Mouse (Mus musculus) heart, embryonic 15.5 days (tissue): ENCODE results near the gene Gm20479. TPM values are rescaled to one million over a fixed set of nuclear protein-coding genes. Genes with fewer than 3 reads are reported as not detected.

Experiments
- ATAC-seq: fragments of 200-750 bp; cut with Nextera tagmentation; replicated peaks from 2 replicates; pipeline ENCODE4 v1.8.0; 2017; ENCODE audit warnings: low read depth, moderate TSS enrichment; ENCODE audit not compliant: insufficient number of reproducible peaks, insufficient read depth, low FRiP score
- H3K27ac ChIP-seq: fragments of 300-500 bp; sonication (generic); 2 replicates; pipeline ENCODE4 v1.5.1; 2015; ENCODE audit warnings: mild to moderate bottlenecking, inconsistent platforms
- H3K27me3 ChIP-seq: fragments of 300-500 bp; sonication (generic); 2 replicates; pipeline ENCODE4 v1.6.1; 2015; ENCODE audit warnings: inconsistent platforms
- H3K36me3 ChIP-seq: fragments of 300-500 bp; sonication (generic); 2 replicates; pipeline ENCODE4 v1.6.1; 2015; ENCODE audit warnings: mild to moderate bottlenecking, inconsistent platforms
- H3K4me1 ChIP-seq: fragments of 300-500 bp; sonication (generic); replicated peaks from 2 replicates; pipeline ENCODE4 v1.6.1; 2015; ENCODE audit warnings: inconsistent platforms
- H3K4me2 ChIP-seq: fragments of 300-500 bp; sonication (generic); 2 replicates; pipeline ENCODE4 v1.6.1; 2015; ENCODE audit warnings: inconsistent platforms, mild to moderate bottlenecking, moderate library complexity
- H3K4me3 ChIP-seq: fragments of 300-500 bp; sonication (generic); 2 replicates; pipeline ENCODE4 v1.5.1; 2015; ENCODE audit warnings: mild to moderate bottlenecking, inconsistent platforms
- H3K9ac ChIP-seq: fragments of 300-500 bp; sonication (generic); 2 replicates; pipeline ENCODE4 v1.6.1; 2015; ENCODE audit warnings: mild to moderate bottlenecking, inconsistent platforms
- H3K9me3 ChIP-seq: fragments of 300-500 bp; sonication (generic); replicated peaks from 2 replicates; pipeline ENCODE4 v1.6.1; 2016; ENCODE audit warnings: inconsistent platforms
- WGBS: fragments of 180-500 bp; shearing (Covaris S2); methylation state at CpG from one replicate; pipeline ENCODE4 v1.1.7; 2015; ENCODE audit warnings: mixed read lengths; 5-methylcytosine and 5-hydroxymethylcytosine counted together
- polyA plus RNA-seq: library from polyadenylated mRNA; unstranded; fragments of >200 nt; fragmentation: Nextera tagmentation; extraction: Ambion mirVana; gene quantifications from 2 replicates; pipeline ENCODE4 v1.2.1, GENCODE M21; 2015

Gene Gm20479
- polyA plus RNA-seq, 1 experiment from 2014 or later: not detected

GRCm38 (mm10) chr7:27389213-27389612 lies 32.0 kb upstream of the Gm20479 start:
- no peak overlapping the region for H3K4me3 ChIP-seq
- peaks cover 48% of the 10 kb centered on the region for H3K27me3 ChIP-seq
- H3K9me3 ChIP-seq: no peaks in the 10 kb centered on the region
- ATAC-seq: no peak
- H3K4me2 ChIP-seq: no peak overlapping the region
- no peaks in the 10 kb centered on the region for H3K4me1 ChIP-seq
- no peak overlapping the region for H3K9ac ChIP-seq
- H3K36me3 ChIP-seq: no peaks in the 10 kb centered on the region
- 63% methylated on average over 6 of the region's 6 CpGs for WGBS
- no peak overlapping the region for H3K27ac ChIP-seq

- H3K4me2 ChIP-seq: no peak overlapping the region
- H3K27ac ChIP-seq: no peak overlapping the region
- ATAC-seq: no peak
- H3K36me3 ChIP-seq: no peaks in the 10 kb centered on the region
- H3K9ac ChIP-seq: no peak overlapping the region
- H3K4me3 ChIP-seq: no peak overlapping the region
- WGBS: 36% methylated on average over 4 of the region's 4 CpGs
- H3K4me1 ChIP-seq: no peaks in the 10 kb centered on the region
- peaks cover 24% of the 10 kb centered on the region for H3K27me3 ChIP-seq
- no peaks in the 10 kb centered on the region for H3K9me3 ChIP-seq
Measured at GRCm38 (mm10) chr7:27384731-27385130, 27.5 kb upstream of the Gm20479 start.

- H3K9me3 ChIP-seq: no peaks in the 10 kb centered on the region
- no peak overlapping the region for H3K9ac ChIP-seq
- no peaks in the 10 kb centered on the region for H3K36me3 ChIP-seq
- H3K27ac ChIP-seq: no peak overlapping the region
- H3K4me2 ChIP-seq: no peak overlapping the region
- 81% methylated on average over 5 of the region's 5 CpGs for WGBS
- peaks cover 24% of the 10 kb centered on the region for H3K27me3 ChIP-seq
- H3K4me1 ChIP-seq: no peaks in the 10 kb centered on the region
- no peak for ATAC-seq
- H3K4me3 ChIP-seq: no peak overlapping the region
Measured at GRCm38 (mm10) chr7:27384134-27384533, 26.9 kb upstream of the Gm20479 start.

- ATAC-seq: no peak
- Histone ChIP-seq H3K9me3 (no peaks in the 10 kb centered on the region), H3K4me2 (no peak overlapping the region), H3K27ac (no peak overlapping the region), H3K4me1 (no peaks in the 10 kb centered on the region), H3K36me3 (no peaks in the 10 kb centered on the region), H3K27me3 (peaks cover 29% of the 10 kb centered on the region), H3K4me3 (no peak overlapping the region), H3K9ac (no peak overlapping the region)
- WGBS: 76% methylated on average over 1 of the region's 1 CpGs
Measured at GRCm38 (mm10) chr7:27383233-27383632, 26.0 kb upstream of the Gm20479 start.

GRCm38 (mm10) chr7:27381560-27381959 lies 24.3 kb upstream of the Gm20479 start:
- ATAC-seq: no peak
- Histone ChIP-seq H3K4me1 (no peaks in the 10 kb centered on the region), H3K4me3 (no peak overlapping the region), H3K9ac (no peak overlapping the region), H3K36me3 (no peaks in the 10 kb centered on the region), H3K4me2 (no peak overlapping the region), H3K27me3 (peaks cover 38% of the 10 kb centered on the region), H3K9me3 (no peaks in the 10 kb centered on the region), H3K27ac (no peak overlapping the region)
- 48% methylated on average over 4 of the region's 4 CpGs for WGBS

- no peak overlapping the region for H3K9ac ChIP-seq
- no peaks in the 10 kb centered on the region for H3K36me3 ChIP-seq
- no peak overlapping the region for H3K27ac ChIP-seq
- no peak overlapping the region for H3K4me3 ChIP-seq
- H3K4me2 ChIP-seq: no peak overlapping the region
- ATAC-seq: no peak
- 26% methylated on average over 1 of the region's 1 CpGs for WGBS
- H3K4me1 ChIP-seq: no peaks in the 10 kb centered on the region
- H3K9me3 ChIP-seq: no peaks in the 10 kb centered on the region
- H3K27me3 ChIP-seq: peaks cover 42% of the 10 kb centered on the region
Measured at GRCm38 (mm10) chr7:27381009-27381408, 23.8 kb upstream of the Gm20479 start.

- peaks cover 53% of the 10 kb centered on the region for H3K27me3 ChIP-seq
- H3K36me3 ChIP-seq: no peaks in the 10 kb centered on the region
- H3K9me3 ChIP-seq: no peaks in the 10 kb centered on the region
- no peak overlapping the region for H3K9ac ChIP-seq
- H3K4me1 ChIP-seq: 0 out of 2 replicates have a peak, but pooled peaks cover 3% of the 10 kb centered on the region
- WGBS: 83% methylated on average over 6 of the region's 6 CpGs
- H3K27ac ChIP-seq: no peak overlapping the region
- H3K4me2 ChIP-seq: no peak overlapping the region
- no peak for ATAC-seq
- H3K4me3 ChIP-seq: no peak overlapping the region
Measured at GRCm38 (mm10) chr7:27379836-27380235, 22.6 kb upstream of the Gm20479 start.

- H3K9ac ChIP-seq: no peak overlapping the region
- no peaks in the 10 kb centered on the region for H3K9me3 ChIP-seq
- no peak overlapping the region for H3K4me2 ChIP-seq
- ATAC-seq: no peak
- H3K36me3 ChIP-seq: no peaks in the 10 kb centered on the region
- peaks cover 59% of the 10 kb centered on the region for H3K27me3 ChIP-seq
- no peak overlapping the region for H3K4me3 ChIP-seq
- 24% methylated on average over 4 of the region's 4 CpGs for WGBS
- 0 out of 2 replicates have a peak, but pooled peaks cover 3% of the 10 kb centered on the region for H3K4me1 ChIP-seq
- no peak overlapping the region for H3K27ac ChIP-seq
Measured at GRCm38 (mm10) chr7:27378431-27378830, 21.2 kb upstream of the Gm20479 start.

- no peak overlapping the region for H3K4me3 ChIP-seq
- no peak overlapping the region for H3K4me2 ChIP-seq
- no peak overlapping the region for H3K27ac ChIP-seq
- no peaks in the 10 kb centered on the region for H3K36me3 ChIP-seq
- no peaks in the 10 kb centered on the region for H3K9me3 ChIP-seq
- WGBS: 2% methylated on average over 22 of the region's 22 CpGs
- peaks cover 8% of the 10 kb centered on the region for H3K4me1 ChIP-seq
- no peak for ATAC-seq
- H3K27me3 ChIP-seq: peaks cover 83% of the 10 kb centered on the region
- no peak overlapping the region for H3K9ac ChIP-seq
Measured at GRCm38 (mm10) chr7:27375274-27375673, 18.1 kb upstream of the Gm20479 start.

- H3K9me3 ChIP-seq: 0 out of 2 replicates have a peak, but pooled peaks cover 4% of the 10 kb centered on the region
- WGBS: 5% methylated on average over 44 of the region's 44 CpGs
- no peak overlapping the region for H3K9ac ChIP-seq
- H3K4me1 ChIP-seq: peaks cover 15% of the 10 kb centered on the region
- no peak for ATAC-seq
- H3K27me3 ChIP-seq: peaks cover 96% of the 10 kb centered on the region
- peak overlapping the region; percentile 38 for H3K4me2 ChIP-seq
- H3K27ac ChIP-seq: no peak overlapping the region
- peak overlapping the region; percentile 12; the same call in 1 of the 2 replicates for H3K4me3 ChIP-seq
- no peaks in the 10 kb centered on the region for H3K36me3 ChIP-seq
Measured at GRCm38 (mm10) chr7:27371715-27372462, 14.7 kb upstream of the Gm20479 start.

GRCm38 (mm10) chr7:27369111-27369510 lies 11.9 kb upstream of the Gm20479 start:
- Histone ChIP-seq H3K4me2 (no peak overlapping the region), H3K36me3 (no peaks in the 10 kb centered on the region), H3K27me3 (peaks cover 100% of the 10 kb centered on the region), H3K9ac (no peak overlapping the region), H3K9me3 (0 out of 2 replicates have a peak, but pooled peaks cover 4% of the 10 kb centered on the region), H3K4me3 (no peak overlapping the region), H3K27ac (no peak overlapping the region), H3K4me1 (peaks cover 21% of the 10 kb centered on the region)
- ATAC-seq: no peak
- whole genome bisulfite sequencing: 80% methylated on average over 19 of the region's 19 CpGs

GRCm38 (mm10) chr7:27367976-27368375 lies 10.8 kb upstream of the Gm20479 start:
- no peak overlapping the region for H3K9ac ChIP-seq
- 14% methylated on average over 11 of the region's 11 CpGs for WGBS
- H3K36me3 ChIP-seq: no peaks in the 10 kb centered on the region
- peak overlapping the region; percentile 37; the same call in 1 of the 2 replicates for H3K4me2 ChIP-seq
- H3K9me3 ChIP-seq: 0 out of 2 replicates have a peak, but pooled peaks cover 4% of the 10 kb centered on the region
- no peak overlapping the region for H3K27ac ChIP-seq
- H3K4me3 ChIP-seq: peak overlapping the region; percentile 7; the same call in 1 of the 2 replicates
- peaks cover 100% of the 10 kb centered on the region for H3K27me3 ChIP-seq
- H3K4me1 ChIP-seq: peaks cover 26% of the 10 kb centered on the region
- no peak for ATAC-seq
